Mouse (Mus musculus) limb, embryonic 15.5 days (tissue): ENCODE measurements at regions not wholly inside any gene's neighbourhood (a gene's known extent, or its start where the extent isn't known, plus 50 kb on each side); places are given as distances from the start of the nearest gene placed in this dataset.

Source experiments
- ATAC-seq: fragments of 200-750 bp; cut with Nextera tagmentation; 2 replicates; pipeline ENCODE4 v1.8.0; 2017; ENCODE audit warnings: low read depth, moderate TSS enrichment; ENCODE audit not compliant: insufficient number of reproducible peaks, low FRiP score, low TSS enrichment
- H3K27ac ChIP-seq: fragments of 300-500 bp; sonication (generic); 2 replicates; pipeline ENCODE4 v1.5.1; 2015; ENCODE audit warnings: moderate library complexity, mild to moderate bottlenecking, inconsistent platforms
- H3K27me3 ChIP-seq: fragments of 300-500 bp; sonication (generic); 2 replicates; pipeline ENCODE4 v1.6.1; 2015; ENCODE audit warnings: inconsistent platforms
- H3K36me3 ChIP-seq: fragments of 300-500 bp; sonication (generic); 2 replicates; pipeline ENCODE4 v1.6.1; 2015; ENCODE audit warnings: inconsistent platforms
- H3K4me1 ChIP-seq: fragments of 300-500 bp; sonication (generic); 2 replicates; pipeline ENCODE4 v1.6.1; 2015; ENCODE audit warnings: inconsistent platforms
- H3K4me2 ChIP-seq: fragments of 300-500 bp; sonication (generic); 2 replicates; pipeline ENCODE4 v1.6.1; 2015; ENCODE audit warnings: mild to moderate bottlenecking, inconsistent platforms
- H3K4me3 ChIP-seq: fragments of 300-500 bp; sonication (generic); 2 replicates; pipeline ENCODE4 v1.5.1; 2015; ENCODE audit warnings: mild to moderate bottlenecking, inconsistent platforms
- H3K9ac ChIP-seq: fragments of 300-500 bp; sonication (generic); 2 replicates; pipeline ENCODE4 v1.6.1; 2015; ENCODE audit warnings: inconsistent platforms
- H3K9me3 ChIP-seq: fragments of 300-500 bp; sonication (generic); 2 replicates; pipeline ENCODE4 v1.6.1; 2016; ENCODE audit warnings: inconsistent platforms
- WGBS: fragments of 180-500 bp; shearing (Covaris S2); methylation state at CpG from one replicate; pipeline ENCODE4 v1.1.7; 2015; 5-methylcytosine and 5-hydroxymethylcytosine counted together

DNA sequence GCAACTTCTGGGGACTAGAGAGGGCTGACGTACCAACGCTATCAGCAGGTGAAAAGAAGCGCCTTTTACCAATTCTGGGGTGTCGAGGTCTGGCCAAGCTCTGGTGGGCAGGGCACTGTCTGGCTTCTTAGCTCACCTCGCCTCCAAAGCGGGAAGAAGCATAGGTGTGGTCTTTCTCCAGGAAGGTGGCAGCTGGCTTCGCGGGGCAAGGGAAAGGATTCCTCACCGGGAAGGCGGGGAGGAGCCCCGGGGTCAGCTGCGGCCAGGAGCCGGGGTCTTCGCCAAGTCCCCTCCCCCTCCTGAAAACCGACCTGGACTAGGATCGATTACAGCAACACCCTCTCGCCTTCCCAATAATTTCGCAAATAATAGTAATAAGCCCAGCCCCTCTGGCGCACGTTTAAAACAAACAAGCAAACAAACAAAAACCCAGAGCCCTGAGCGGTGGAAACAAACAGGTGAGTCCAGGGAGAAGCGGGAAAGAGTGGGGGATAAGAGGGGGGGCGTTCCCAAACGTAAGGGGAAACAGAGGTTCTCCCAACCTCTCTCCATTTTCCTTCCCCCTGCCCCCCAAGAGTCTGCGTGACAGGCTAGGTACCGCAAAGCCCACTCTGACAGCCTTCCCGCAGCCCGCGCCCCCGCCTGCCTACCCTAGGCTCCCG, 63.5 kb upstream of the Ak4 start:
- no peak; the same call in 1 of the 2 replicates for ATAC-seq

DNA sequence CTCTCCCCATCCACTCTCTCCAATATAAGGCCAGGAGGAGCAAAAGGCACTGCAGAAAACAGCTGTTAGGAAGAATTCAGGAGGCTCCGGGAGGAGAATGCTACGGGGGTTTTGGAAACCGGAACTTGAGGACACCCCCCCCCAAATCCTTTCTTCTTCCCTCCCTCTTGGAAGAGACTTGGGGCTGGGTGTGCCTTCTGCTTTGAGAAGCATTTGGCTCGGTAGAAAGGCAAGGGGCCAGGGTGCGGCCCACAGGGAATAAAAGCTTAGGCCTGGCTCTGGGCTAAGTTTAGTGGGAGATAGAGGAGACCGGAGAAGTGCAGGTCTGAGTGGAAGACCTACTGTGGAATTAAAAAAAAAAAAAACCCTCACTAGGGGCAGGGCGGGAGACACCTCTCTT, 64.1 kb upstream of the Ak4 start:
- H3K36me3 ChIP-seq: no peaks in the 10 kb centered on the region
- peaks cover 23% of the 10 kb centered on the region for H3K4me1 ChIP-seq
- H3K9me3 ChIP-seq: no peaks in the 10 kb centered on the region
- H3K4me2 ChIP-seq: peak overlapping the region; percentile 86
- 8% methylated on average over 7 of the region's 7 CpGs for WGBS
- no peak overlapping the region for H3K9ac ChIP-seq
- peak overlapping the region; percentile 85 for H3K4me3 ChIP-seq
- no peaks in the 10 kb centered on the region for H3K27me3 ChIP-seq
- H3K27ac ChIP-seq: peak overlapping the region; percentile 48; the same call in 1 of the 2 replicates
- no peak for ATAC-seq

More for the DNA sequence above, 63.5 kb upstream of the Ak4 start:
- peak overlapping the region; percentile 91 for H3K27ac ChIP-seq
- H3K4me2 ChIP-seq: peak overlapping the region; percentile 86
- H3K9me3 ChIP-seq: no peaks in the 10 kb centered on the region
- H3K9ac ChIP-seq: peak overlapping the region; percentile 79
- peak overlapping the region; percentile 85 for H3K4me3 ChIP-seq
- no peaks in the 10 kb centered on the region for H3K27me3 ChIP-seq
- no peaks in the 10 kb centered on the region for H3K36me3 ChIP-seq
- WGBS: under 1% methylated on average over 31 of the region's 31 CpGs
- H3K4me1 ChIP-seq: peaks cover 23% of the 10 kb centered on the region

DNA sequence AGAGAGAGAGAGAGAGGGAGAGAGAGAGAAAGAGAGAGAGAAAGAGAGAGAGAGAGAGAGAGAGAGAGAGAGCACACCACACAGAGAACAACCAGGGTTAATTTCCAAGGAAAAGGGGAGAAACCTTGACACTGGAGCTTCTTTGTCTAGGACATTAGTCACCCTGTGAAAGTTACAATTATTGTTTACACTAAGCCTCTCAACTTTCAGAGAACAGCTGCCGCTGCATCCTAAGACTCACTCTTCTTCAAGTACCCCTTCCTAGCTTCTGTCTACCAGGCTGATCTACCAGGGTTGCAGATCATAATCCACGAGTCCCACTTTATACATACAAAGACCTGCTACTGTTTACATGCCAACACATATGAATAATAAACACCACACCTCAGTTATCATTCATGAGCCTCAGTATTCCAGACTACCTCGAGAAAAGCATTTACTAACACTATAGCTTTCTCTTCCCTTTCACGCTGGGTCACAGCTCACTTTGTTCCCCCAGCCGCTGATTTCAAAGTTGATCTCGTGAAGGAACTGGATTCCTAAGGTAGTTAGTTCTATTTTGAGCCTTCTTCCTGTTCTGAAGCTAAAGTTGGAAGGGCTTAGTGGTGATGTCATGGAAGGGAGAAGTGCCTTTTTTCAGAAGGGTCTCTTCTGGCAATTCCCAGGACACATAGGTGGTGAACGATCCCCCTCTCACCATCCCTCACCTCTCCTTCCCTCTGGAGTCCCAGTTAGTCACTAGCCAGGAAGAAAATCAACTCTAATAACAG, 64.8 kb upstream of the Ak4 start:
- H3K4me2 ChIP-seq: peak overlapping the region; percentile 86
- H3K4me3 ChIP-seq: peak overlapping the region; percentile 85
- ATAC-seq: no peak
- no peak overlapping the region for H3K9ac ChIP-seq
- 43% methylated on average over 7 of the region's 7 CpGs for WGBS
- no peaks in the 10 kb centered on the region for H3K9me3 ChIP-seq
- H3K4me1 ChIP-seq: peaks cover 23% of the 10 kb centered on the region
- no peaks in the 10 kb centered on the region for H3K36me3 ChIP-seq
- peak overlapping the region; percentile 48; the same call in 1 of the 2 replicates for H3K27ac ChIP-seq
- H3K27me3 ChIP-seq: no peaks in the 10 kb centered on the region

DNA sequence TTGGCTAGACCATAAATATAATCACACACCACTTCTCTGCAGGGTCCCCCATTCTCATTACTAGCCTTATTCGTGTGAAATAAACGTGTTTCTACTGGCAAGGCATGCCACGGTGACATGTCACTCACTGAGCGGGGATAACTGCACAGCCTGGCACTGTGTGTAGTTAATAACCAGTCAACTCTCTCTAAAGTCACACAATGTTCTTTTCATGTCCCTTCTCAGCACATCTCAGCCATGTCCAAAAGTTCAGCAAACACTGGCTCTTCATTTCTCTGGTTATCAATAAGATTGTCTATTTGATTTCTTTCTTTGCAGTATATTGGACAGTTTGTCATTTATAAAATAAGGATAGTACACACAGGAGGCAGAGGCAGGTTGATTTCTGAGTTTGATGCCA, 66.9 kb upstream of the Ak4 start:
- Histone ChIP-seq H3K36me3 (no peaks in the 10 kb centered on the region), H3K9ac (no peak overlapping the region), H3K4me1 (peaks cover 15% of the 10 kb centered on the region), H3K9me3 (no peaks in the 10 kb centered on the region), H3K4me2 (no peak overlapping the region), H3K27me3 (no peaks in the 10 kb centered on the region), H3K27ac (no peak overlapping the region), H3K4me3 (no peak overlapping the region)
- WGBS: 68% methylated on average over 4 of the region's 4 CpGs
- ATAC-seq: no peak

DNA sequence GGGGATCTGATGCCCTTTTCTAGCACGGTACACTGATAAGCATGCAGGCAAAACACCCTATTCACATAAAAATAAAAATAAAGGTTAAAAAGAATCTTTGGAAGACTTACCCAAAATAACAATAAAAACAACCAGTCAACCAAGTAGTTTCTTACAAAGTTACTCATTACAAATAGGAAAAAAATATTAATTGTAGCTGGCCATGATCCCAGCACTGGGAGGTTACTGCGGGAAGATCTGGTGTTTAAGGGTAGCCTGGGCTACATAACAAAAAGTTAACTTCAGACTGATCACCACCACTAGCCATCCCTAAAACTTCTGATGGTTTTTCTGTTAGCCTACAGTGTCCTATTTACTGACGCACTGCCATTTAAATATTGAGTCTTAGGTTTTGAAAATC, 67.4 kb upstream of the Ak4 start:
- no peak for ATAC-seq
- no peak overlapping the region for H3K4me2 ChIP-seq
- no peaks in the 10 kb centered on the region for H3K9me3 ChIP-seq
- no peak overlapping the region for H3K27ac ChIP-seq
- peaks cover 11% of the 10 kb centered on the region for H3K4me1 ChIP-seq
- 84% methylated on average over 3 of the region's 3 CpGs for WGBS
- H3K36me3 ChIP-seq: peaks cover 1% of the 10 kb centered on the region; the same call in 1 of the 2 replicates
- no peak overlapping the region for H3K9ac ChIP-seq
- H3K27me3 ChIP-seq: no peaks in the 10 kb centered on the region
- H3K4me3 ChIP-seq: no peak overlapping the region

DNA sequence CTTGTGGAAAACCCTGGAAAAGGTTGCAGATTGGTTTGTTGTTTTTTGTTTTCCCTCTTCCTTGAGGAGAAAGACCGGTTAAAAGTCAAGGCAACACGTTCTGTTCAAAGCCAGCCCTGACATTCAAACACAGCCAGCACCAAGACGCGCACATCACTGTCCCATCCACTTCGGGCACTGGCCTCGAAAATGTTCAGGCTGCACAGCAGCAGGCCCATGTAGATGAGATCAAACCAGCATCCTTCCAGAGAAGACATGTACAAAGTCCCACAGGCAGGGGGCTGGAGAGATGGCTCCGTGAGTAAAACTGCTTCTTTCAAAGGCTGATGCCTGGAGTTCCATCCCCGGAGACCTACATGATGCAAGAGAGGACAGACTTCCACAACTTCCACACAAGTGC, 68.4 kb upstream of the Ak4 start:
- no peaks in the 10 kb centered on the region for H3K27me3 ChIP-seq
- no peak overlapping the region for H3K27ac ChIP-seq
- H3K9me3 ChIP-seq: no peaks in the 10 kb centered on the region
- no peak overlapping the region for H3K9ac ChIP-seq
- H3K4me3 ChIP-seq: no peak overlapping the region
- peaks cover 11% of the 10 kb centered on the region for H3K4me1 ChIP-seq
- 84% methylated on average over 8 of the region's 8 CpGs for WGBS
- H3K36me3 ChIP-seq: peaks cover 10% of the 10 kb centered on the region; the same call in 1 of the 2 replicates
- no peak for ATAC-seq
- H3K4me2 ChIP-seq: no peak overlapping the region

DNA sequence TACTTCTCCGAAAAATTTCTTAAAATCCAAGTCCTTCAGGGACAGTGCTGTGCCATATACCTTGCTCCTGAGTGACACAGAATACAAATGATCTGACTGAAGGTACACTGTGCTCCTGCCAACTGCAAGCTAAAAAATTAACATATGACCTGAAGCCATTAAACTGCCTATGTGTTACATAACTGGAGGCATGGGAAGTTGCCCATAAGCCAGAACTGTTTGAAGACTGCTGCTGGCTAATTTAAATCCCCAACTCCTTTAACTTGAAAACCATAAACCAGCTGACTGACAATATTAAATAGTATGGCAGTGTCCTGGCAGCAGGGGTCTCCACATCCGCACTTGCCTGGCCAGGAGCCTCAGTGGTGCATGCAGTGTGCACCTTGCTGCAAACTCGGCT, 68.9 kb upstream of the Ak4 start:
- Histone ChIP-seq H3K9ac (no peak overlapping the region), H3K9me3 (no peaks in the 10 kb centered on the region), H3K4me2 (no peak overlapping the region), H3K4me3 (no peak overlapping the region), H3K27ac (no peak overlapping the region), H3K36me3 (peaks cover 13% of the 10 kb centered on the region; the same call in 1 of the 2 replicates), H3K4me1 (peaks cover 8% of the 10 kb centered on the region), H3K27me3 (no peaks in the 10 kb centered on the region)
- 87% methylated on average over 3 of the region's 3 CpGs for WGBS
- no peak for ATAC-seq

DNA sequence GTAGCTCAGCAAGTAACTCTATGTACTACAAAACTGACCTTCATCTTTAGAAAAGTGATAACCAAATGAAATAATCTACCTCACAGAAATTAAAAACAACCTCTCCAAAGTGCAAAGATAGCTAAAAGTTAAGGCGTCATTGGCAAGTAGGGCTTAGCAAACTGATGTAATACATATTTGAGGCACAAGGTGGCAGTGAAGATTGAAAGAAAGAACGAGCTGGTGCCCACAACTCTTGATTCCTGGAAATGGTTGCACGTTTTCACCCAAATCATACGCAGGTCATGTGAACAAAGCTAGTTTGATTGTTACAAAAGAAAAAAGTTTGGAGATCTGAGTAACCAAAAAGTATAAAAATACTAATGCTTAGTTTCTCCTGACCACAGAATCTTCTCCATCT, 69.7 kb upstream of the Ak4 start:
- no peak overlapping the region for H3K4me2 ChIP-seq
- peaks cover 13% of the 10 kb centered on the region; the same call in 1 of the 2 replicates for H3K36me3 ChIP-seq
- WGBS: 14% methylated on average over 4 of the region's 4 CpGs
- 0 out of 2 replicates have a peak, but pooled peaks cover under 1% of the 10 kb centered on the region for H3K4me1 ChIP-seq
- no peaks in the 10 kb centered on the region for H3K9me3 ChIP-seq
- ATAC-seq: no peak
- H3K27me3 ChIP-seq: no peaks in the 10 kb centered on the region
- H3K9ac ChIP-seq: no peak overlapping the region
- H3K27ac ChIP-seq: no peak overlapping the region
- no peak overlapping the region for H3K4me3 ChIP-seq

DNA sequence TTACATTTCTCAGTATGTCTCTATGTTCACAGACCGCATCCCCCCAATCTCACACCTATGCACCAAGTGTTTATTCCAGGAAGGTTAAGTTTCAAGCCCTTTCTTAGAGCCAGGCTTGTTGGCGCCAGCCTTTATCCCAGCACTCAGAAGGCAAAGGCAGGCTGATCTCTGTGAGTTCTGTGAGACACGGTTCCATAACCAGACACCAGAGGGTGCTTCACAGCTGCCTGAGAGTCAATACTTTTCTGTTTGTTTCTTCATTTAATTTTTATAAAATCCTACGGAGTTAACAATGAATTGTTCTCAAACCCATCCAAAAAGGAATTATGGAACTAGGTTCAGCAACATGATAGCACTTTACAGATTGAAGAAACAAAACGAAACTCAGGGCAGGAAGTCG, 71.8 kb upstream of the Ak4 start:
- H3K4me1 ChIP-seq: no peaks in the 10 kb centered on the region
- H3K36me3 ChIP-seq: peaks cover 21% of the 10 kb centered on the region
- 80% methylated on average over 6 of the region's 6 CpGs for WGBS
- H3K9me3 ChIP-seq: no peaks in the 10 kb centered on the region
- H3K27ac ChIP-seq: no peak overlapping the region
- no peak overlapping the region for H3K4me3 ChIP-seq
- H3K4me2 ChIP-seq: no peak overlapping the region
- H3K9ac ChIP-seq: no peak overlapping the region
- no peak for ATAC-seq
- H3K27me3 ChIP-seq: no peaks in the 10 kb centered on the region

DNA sequence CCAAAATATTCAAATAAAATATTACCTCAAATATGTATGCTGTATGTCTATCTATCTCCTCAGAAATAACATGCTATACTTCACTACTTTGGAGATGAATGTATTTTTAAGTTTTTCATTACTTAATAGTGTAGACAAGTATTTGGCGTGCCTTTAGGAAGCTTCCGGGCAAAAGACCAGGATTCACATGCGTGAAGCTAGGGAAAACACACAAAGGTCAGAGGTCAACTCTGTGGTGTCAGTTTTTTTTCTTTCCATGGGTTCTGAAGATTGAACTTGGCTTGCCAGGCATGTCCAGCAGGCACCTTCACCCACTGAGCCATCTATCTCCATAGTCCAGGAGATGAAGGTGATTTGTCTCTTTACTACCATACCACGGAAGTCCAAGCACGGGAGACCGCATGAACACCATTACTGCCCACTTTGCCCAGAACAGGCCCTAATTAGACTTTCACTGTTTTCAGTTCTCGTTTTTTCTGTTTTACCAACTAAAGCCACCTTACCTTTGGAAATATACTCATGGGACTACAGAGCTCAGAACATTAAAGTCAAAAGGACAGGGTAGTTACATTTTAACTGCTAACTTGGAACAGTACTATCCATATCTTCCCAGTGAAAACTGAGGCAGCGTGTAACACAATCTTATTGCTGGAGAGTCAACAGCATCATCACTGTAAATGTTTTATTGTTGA, 76.9 kb upstream of the Ak4 start:
- no peak overlapping the region for H3K27ac ChIP-seq
- peaks cover 21% of the 10 kb centered on the region for H3K36me3 ChIP-seq
- no peaks in the 10 kb centered on the region for H3K9me3 ChIP-seq
- 90% methylated on average over 8 of the region's 8 CpGs for WGBS
- H3K9ac ChIP-seq: no peak overlapping the region
- no peaks in the 10 kb centered on the region for H3K4me1 ChIP-seq
- no peak overlapping the region for H3K4me3 ChIP-seq
- ATAC-seq: no peak
- H3K4me2 ChIP-seq: no peak overlapping the region
- H3K27me3 ChIP-seq: no peaks in the 10 kb centered on the region

DNA sequence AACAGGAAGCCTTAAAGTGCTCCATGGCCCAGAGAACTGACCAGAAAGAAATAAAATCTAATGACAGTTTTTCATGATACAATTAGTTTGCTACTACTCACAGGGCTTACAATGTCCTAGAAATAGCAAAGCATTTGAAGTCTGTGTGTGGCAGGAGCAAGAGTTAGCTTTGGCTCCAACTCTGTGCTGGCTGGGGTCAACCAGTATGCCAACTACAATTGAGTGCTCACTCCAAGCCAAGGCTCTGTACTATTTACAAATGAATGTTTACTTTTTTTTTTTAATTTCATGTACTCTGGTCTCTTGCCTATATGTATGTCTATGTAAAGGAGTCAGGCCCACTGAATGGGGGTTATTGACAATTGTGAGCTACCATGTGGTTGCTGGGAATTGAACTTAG, 75.7 kb upstream of the Jak1 start:
- H3K9ac ChIP-seq: no peak overlapping the region
- ATAC-seq: no peak
- no peaks in the 10 kb centered on the region for H3K4me1 ChIP-seq
- no peaks in the 10 kb centered on the region for H3K27me3 ChIP-seq
- no peak overlapping the region for H3K4me3 ChIP-seq
- no peak overlapping the region for H3K4me2 ChIP-seq
- H3K36me3 ChIP-seq: peaks cover 12% of the 10 kb centered on the region
- no peaks in the 10 kb centered on the region for H3K9me3 ChIP-seq
- H3K27ac ChIP-seq: no peak overlapping the region

DNA sequence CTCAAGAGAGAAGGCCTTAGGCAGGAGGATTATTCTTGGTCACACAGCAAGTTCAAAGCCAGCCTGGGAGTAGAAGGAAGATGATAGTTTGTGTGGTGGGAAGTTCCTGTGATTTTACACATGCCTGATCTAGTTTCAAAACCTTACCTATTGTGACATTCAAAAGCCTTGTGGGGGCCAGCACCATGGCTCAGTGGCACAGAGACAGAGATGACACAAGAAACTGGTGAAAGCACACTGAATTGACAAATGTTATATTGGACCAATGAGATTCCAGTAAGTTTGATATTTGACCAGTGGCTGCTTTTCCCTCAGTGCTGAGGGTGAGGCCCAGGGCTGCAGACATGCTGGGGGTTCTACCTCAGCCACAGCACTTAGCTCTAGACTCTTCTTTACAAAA, 73.1 kb upstream of the Jak1 start:
- Histone ChIP-seq H3K9me3 (no peaks in the 10 kb centered on the region), H3K27me3 (no peaks in the 10 kb centered on the region), H3K27ac (no peak overlapping the region), H3K4me3 (no peak overlapping the region), H3K36me3 (no peaks in the 10 kb centered on the region), H3K9ac (no peak overlapping the region), H3K4me2 (no peak overlapping the region), H3K4me1 (no peaks in the 10 kb centered on the region)
- ATAC-seq: no peak
